Mouse (Mus musculus): ENCODE data around the gene Gas8. TPM values are rescaled to one million over a fixed set of nuclear protein-coding genes. Genes with fewer than 3 reads are reported as not detected.
"Not testable (repeated sequence)": the region's sequence is repeated elsewhere in the genome, so short reads cannot be mapped to it uniquely, and the experiment has no call there.

Gene Gas8
- total and polyA plus RNA-seq, 2 experiments, result 1.6 to 1.8 TPM

DNA sequence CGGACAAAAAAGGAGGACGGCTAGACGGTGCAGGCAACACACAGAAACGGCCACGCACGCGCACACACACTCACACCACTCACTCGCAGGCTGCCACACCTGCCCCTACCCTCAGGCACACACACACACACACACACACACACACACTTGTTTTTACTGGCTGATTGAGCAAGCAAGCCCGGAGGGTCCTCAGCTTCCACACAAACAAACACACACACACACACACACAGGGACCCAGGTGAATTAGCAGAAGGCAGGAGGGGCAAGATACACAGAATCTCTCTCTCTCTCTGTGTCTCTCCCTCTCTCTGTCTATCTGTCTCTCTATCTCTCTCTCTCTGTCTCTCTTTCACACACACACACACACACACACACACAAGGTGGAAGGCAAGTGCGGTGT is 56.8 kb downstream of the Gas8 start:
- H3K27ac ChIP-seq (replicated peaks; ENCODE audit: insufficient read depth, low read depth, low read length); H3K4me1 ChIP-seq (ENCODE audit: control insufficient read depth, insufficient read depth, low read length); H3K27me3 ChIP-seq (ENCODE audit: control insufficient read depth, insufficient read depth, low read length); H3K9ac ChIP-seq (ENCODE audit: low read depth, low read length); H3K79me2 ChIP-seq (ENCODE audit: control insufficient read depth, insufficient read depth, low read length); H3K36me3 ChIP-seq (ENCODE audit: control insufficient read depth, insufficient read depth, low read length); H3K4me3 ChIP-seq (ENCODE audit: insufficient read depth, low read depth, low read length); DNase-seq (ENCODE audit: extremely low read depth, low read depth, low spot score): not testable (repeated sequence)
- 39% methylated on average over 2 of the region's 10 CpGs for WGBS

Other genes with a start within 250 kb of the Gas8 start
- gene Fanca, start 200.3 kb upstream of the Gas8 start, total RNA-seq (2014; rRNA removed), result 0.94 and 1.8 TPM in 2 replicates
- gene Fanca, start 200.3 kb upstream of the Gas8 start, polyA plus RNA-seq (2012; rRNA removed), result 0.88 and 1.1 TPM in 2 replicates
- under 0.01 and 0.07 TPM in 2 replicates for gene Spire2, start 186.1 kb upstream of the Gas8 start, total RNA-seq (2014; rRNA removed)
- gene Spire2, start 186.1 kb upstream of the Gas8 start, polyA plus RNA-seq (2012; rRNA removed), result 0.13 TPM in 1 of 2 replicates, not detected in the other
- gene Tcf25, start 145.1 kb upstream of the Gas8 start, total RNA-seq (2014; rRNA removed), result 86.7 and 94.3 TPM in 2 replicates
- gene Tcf25, start 145.1 kb upstream of the Gas8 start, polyA plus RNA-seq (2012; rRNA removed), result 83.8 and 117 TPM in 2 replicates
- not detected in 2 replicates for gene Mc1r, start 111.7 kb upstream of the Gas8 start, total RNA-seq (2014; rRNA removed)
- gene Mc1r, start 111.7 kb upstream of the Gas8 start, polyA plus RNA-seq (2012; rRNA removed), result not detected in 2 replicates
- 0.67 TPM in 1 of 2 replicates, not detected in the other for gene Tubb3, start 107.4 kb upstream of the Gas8 start, total RNA-seq (2014; rRNA removed)
- not detected in 2 replicates for gene Tubb3, start 107.4 kb upstream of the Gas8 start, polyA plus RNA-seq (2012; rRNA removed)
- 20.5 and 20.6 TPM in 2 replicates for gene Def8, start 95.3 kb upstream of the Gas8 start, total RNA-seq (2014; rRNA removed)
- 32.2 and 33.5 TPM in 2 replicates for gene Def8, start 95.3 kb upstream of the Gas8 start, polyA plus RNA-seq (2012; rRNA removed)
- 22.8 and 26.0 TPM in 2 replicates for gene Afg3l1, start 40.9 kb upstream of the Gas8 start, total RNA-seq (2014; rRNA removed)
- 36.3 and 37.8 TPM in 2 replicates for gene Afg3l1, start 40.9 kb upstream of the Gas8 start, polyA plus RNA-seq (2012; rRNA removed)
- gene Dbndd1, start 3.4 kb upstream of the Gas8 start, total RNA-seq (2014; rRNA removed), result not detected in 2 replicates
- not detected in 2 replicates for gene Dbndd1, start 3.4 kb upstream of the Gas8 start, polyA plus RNA-seq (2012; rRNA removed)
- 25.6 and 41.1 TPM in 2 replicates for gene Rhou, start 135.1 kb downstream of the Gas8 start, total RNA-seq (2014; rRNA removed)
- 34.1 and 38.6 TPM in 2 replicates for gene Rhou, start 135.1 kb downstream of the Gas8 start, polyA plus RNA-seq (2012; rRNA removed)